Mouse (Mus musculus): ENCODE measurements around the gene Ppid. TPM values are rescaled to one million over a fixed set of nuclear protein-coding genes. Genes with fewer than 3 reads are reported as not detected.
"Not testable (repeated sequence)": the region's sequence is repeated elsewhere in the genome, so short reads cannot be mapped to it uniquely, and the experiment has no call there.

The Ppid gene
- polyA plus RNA-seq, 1 experiment from 2014 or later, result 168 TPM

DNA sequence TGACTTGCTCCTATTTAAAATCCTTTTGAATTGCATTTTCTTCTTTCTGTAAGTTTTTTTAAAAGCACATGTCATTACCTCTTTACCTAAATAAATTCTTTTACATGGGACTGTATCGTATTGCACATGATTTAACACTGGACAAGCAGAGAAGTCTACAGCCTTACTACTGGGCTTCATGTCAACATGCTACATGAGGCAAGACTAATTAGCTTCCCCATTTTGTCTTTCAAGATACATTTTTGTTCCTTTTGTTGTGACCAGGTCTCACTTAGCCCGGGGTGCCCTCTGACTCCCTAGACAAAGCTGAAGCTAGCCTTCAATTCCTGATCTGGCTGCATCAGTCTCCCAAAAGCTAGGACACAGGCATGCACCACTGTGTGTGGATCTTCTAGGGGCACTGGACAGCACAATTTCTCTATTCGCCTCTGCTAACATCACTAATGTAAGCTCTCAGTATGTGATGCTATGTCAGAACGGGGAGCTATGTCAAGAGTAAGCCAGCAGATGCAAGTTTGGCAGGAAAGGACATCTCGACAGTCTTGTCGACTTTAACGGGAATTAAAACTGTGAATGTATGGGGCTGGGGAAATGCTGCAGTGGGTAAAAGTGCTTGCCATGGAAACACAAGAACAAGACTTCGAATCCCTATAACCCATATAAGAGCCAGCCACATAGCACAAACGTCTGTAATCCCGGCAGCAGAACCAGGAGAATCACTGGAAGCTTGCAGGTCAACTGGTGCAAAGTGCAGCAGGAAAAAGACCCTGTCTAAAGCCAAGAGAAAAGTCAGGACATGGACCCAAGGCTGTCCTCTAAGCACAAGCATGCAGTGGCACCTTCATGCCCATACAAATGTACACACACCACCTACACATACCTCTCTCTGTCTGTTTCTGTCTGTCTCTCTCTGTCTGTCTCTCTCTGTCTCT lies 29.1 kb upstream of the Ppid start:
- peaks cover 27% of the 10 kb centered on the region for H3K4me1 ChIP-seq
- no peaks in the 10 kb centered on the region for H3K36me3 ChIP-seq (ENCODE audit: poor library complexity, severe bottlenecking)
- H3K9ac ChIP-seq, result no peak overlapping the region
- H3K27me3 ChIP-seq, result no peaks in the 10 kb centered on the region
- H3K4me2 ChIP-seq, result no peak overlapping the region
- no peak for ATAC-seq
- 78% methylated on average over 10 of the region's 10 CpGs for WGBS
- no peak overlapping the region for H3K27ac ChIP-seq
- no peaks in the 10 kb centered on the region for H3K9me3 ChIP-seq (replicated peaks)
- H3K4me3 ChIP-seq, result no peak overlapping the region

DNA sequence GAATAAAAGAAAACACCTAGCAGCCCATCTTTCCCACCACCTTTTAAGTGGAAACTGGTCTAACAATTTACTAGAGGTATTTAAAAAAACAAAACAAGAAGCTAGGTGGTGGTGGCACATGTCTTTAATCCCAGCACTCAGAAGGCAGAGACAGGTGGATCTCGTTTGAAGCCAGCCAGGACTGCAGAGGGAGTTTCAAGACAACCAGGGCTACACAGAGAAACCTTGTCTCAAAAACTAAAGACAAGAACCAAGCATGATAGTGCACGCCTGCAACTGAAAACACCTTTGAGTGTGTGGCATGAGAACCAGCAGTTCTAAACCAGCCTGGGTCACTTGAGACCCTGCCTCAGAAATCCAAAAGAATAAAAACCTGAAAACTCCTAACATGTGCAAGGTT lies 27.6 kb upstream of the Ppid start:
- no peaks in the 10 kb centered on the region for H3K36me3 ChIP-seq (ENCODE audit: poor library complexity, severe bottlenecking)
- WGBS, result 73% methylated on average over 2 of the region's 2 CpGs
- no peak overlapping the region for H3K27ac ChIP-seq
- no peak for ATAC-seq
- H3K9me3 ChIP-seq (replicated peaks), result no peaks in the 10 kb centered on the region
- no peaks in the 10 kb centered on the region for H3K27me3 ChIP-seq
- H3K4me3 ChIP-seq, result no peak overlapping the region
- no peak overlapping the region for H3K4me2 ChIP-seq
- peaks cover 30% of the 10 kb centered on the region for H3K4me1 ChIP-seq
- no peak overlapping the region for H3K9ac ChIP-seq

DNA sequence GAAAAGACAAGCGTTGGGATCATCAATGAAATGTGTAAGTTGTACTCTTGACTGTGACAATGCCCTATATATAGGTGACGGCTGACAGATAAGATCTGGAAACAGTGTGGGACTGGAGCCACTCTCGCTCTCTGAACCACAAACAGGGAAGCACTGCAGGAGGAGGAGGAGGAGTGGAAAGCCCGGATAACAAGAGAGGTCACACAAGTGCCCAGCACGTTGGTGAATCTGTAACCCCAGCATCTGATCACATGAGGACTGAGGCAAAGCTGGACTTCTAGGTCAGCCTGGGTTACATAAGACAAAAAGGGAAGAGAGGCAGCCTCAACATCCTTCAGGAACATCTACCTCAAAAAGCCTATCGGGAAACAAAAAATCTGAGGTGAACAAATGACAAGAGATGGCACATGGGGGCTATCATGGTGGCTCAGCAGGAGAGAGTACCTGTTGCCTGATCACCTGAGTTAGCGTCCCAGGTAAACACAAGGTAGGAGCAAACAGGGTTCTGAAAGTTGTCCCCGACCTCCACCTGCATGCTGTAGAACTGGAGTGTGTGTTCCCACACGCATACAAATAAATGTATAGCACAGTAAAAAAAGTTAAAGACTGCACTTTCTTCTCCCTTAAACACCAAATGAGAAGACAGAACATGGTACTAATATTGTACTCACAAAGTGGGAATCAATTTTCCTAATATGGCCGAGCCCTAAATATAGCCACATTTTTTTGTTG lies 26.1 kb upstream of the Ppid start:
- 86% methylated on average over 10 of the region's 10 CpGs for WGBS
- no peak for ATAC-seq
- no peaks in the 10 kb centered on the region for H3K36me3 ChIP-seq (ENCODE audit: poor library complexity, severe bottlenecking)
- no peak overlapping the region for H3K9ac ChIP-seq
- no peaks in the 10 kb centered on the region for H3K27me3 ChIP-seq
- H3K27ac ChIP-seq, result no peak overlapping the region
- peaks cover 28% of the 10 kb centered on the region for H3K4me1 ChIP-seq
- no peak overlapping the region for H3K4me3 ChIP-seq
- no peaks in the 10 kb centered on the region for H3K9me3 ChIP-seq (replicated peaks)
- no peak overlapping the region for H3K4me2 ChIP-seq

DNA sequence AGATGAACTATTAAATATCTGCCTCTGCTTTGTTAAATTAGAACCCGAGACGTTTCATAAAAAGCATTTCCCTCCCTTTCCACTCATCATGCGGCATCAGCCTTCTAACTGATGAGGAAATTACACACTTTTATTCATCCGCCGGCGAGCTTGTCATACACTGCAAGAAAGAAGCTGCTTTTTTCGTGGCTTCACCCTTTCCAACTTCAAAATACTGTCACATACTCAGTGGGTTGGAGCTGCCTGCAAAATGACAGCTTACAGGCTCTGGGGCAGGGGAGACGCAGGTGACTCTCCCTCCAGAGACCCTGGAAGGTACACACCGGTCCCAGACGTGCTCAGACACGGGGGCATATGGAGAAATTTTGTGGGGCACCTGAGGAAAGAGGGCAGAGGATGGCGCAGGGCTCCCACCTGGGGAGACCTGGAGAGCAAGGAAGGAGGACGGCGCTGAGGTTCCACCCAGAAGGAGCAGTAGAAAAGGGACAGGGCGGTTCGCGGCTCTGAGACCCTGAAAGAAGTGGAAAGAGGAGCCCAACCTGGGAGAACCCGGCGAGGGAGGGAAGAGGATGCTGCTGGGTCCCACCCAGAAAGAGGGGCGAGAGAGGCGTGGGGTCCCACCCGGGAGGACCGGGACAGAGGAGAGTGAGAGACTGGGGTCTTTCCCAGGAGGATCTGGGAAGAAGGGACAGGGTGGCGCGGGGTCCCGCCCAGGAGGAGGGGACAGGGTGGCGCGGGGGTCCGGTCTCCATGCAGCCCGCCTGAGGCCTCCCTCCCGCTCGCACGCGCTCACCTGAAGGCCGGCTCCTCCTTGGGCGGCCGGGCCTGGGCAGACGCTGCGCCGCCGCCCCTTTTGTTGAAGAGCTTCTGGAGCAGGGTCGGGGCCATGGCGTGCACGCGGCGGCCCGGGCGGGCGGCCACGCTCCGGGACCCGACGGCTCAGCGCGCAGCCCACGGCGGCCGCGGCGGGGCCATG lies 24.1 kb upstream of the Ppid start:
- Histone ChIP-seq H3K36me3 (ENCODE audit: poor library complexity, severe bottlenecking) (no peaks in the 10 kb centered on the region), H3K27me3 (no peaks in the 10 kb centered on the region), H3K4me2 (peak overlapping the region; percentile 93), H3K9ac (peak overlapping the region; percentile 91), H3K9me3 (replicated peaks) (no peaks in the 10 kb centered on the region), H3K4me3 (peak overlapping the region; percentile 84), H3K4me1 (peaks cover 26% of the 10 kb centered on the region), H3K27ac (peak overlapping the region; percentile 69)
- WGBS, result 2% methylated on average over 60 of the region's 60 CpGs
- no peak; the same call in 1 of the 2 replicates for ATAC-seq

DNA sequence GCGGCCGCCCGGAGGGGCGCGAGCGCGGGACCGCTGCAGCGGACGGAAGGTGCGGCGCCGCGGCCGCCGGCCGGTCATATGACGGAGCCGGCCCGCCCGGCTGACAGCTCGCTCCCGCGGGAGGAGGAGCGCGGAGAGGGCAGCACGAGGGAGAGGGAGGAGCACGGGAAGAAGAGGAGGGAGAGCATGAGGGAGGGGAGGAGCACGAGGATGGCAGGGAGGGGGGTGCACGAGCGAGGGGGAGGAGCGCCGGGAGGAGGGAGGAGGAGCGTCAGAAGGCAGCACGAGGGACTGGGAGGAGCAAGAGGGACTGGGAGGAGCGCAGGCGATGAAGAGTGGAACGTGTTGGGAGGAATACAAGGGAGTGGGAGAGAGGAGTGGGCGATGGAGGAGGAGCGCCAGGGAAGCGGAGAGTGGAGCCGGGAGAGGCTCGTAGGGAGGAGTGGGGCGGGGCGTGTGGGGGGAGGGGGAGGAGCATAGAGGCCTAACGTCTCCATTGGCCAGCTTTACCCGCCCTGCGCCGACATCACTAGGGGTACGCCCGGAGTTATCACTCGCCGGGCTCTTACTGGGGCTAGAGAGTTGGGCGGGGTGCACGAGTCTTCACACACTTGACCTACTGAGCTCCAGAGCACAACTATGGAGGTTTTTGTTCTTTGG lies 23.3 kb upstream of the Ppid start, which contains the start of gene Fnip2:
TSS of gene Fnip2 (minus strand) at position 94 of the 660 bp plus-strand sequence.
- peak; percentile 97 for ATAC-seq
- Histone ChIP-seq H3K9ac (peak within 1 kb of the TSS; percentile 91), H3K4me3 (peak within 1 kb of the TSS; percentile 84), H3K27me3 (no peaks in the 10 kb centered on the region), H3K4me2 (peak within 1 kb of the TSS; percentile 93), H3K27ac (peak within 1 kb of the TSS; percentile 69), H3K36me3 (ENCODE audit: poor library complexity, severe bottlenecking) (no peaks in the 10 kb centered on the region), H3K9me3 (replicated peaks) (no peaks in the 10 kb centered on the region), H3K4me1 (peaks cover 21% of the 10 kb centered on the region)
- under 1% methylated on average over 51 of the region's 55 CpGs for WGBS

DNA sequence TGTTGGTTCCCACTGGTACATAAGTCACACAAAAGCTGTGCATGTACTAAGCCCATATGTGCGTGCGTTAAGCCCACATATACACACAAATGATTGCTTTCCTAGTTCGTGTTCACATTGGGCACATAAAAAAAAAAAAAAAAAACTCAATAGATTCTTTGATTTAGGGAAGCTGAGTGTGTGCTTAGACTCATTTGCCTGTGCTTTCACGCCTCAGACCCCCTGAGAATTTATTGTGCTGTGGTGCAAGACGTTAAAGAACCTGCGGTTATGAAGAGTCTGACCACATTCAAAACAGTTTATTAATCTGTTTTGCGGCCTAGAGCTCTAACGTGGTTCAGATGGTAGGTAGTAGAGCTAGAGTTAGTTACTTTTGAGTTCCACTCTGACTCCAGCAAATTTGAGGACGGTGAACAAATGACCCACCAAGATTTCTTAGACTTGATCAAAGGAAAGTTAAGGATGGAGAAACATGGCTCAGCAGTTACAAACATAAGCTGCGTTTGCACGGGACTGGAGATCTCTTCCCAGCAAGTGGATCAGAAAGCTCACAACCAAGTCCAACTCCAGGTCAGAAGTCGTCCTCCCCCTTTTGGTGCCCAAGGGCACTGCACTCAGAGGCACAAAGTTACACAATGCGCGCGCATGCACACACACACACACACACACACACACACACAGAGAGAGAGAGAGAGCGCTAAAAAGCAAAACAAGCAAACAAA lies 22.4 kb upstream of the Ppid start:
- H3K4me1 ChIP-seq, result peaks cover 21% of the 10 kb centered on the region
- WGBS, result 80% methylated on average over 16 of the region's 16 CpGs
- peak overlapping the region; percentile 84 for H3K4me3 ChIP-seq
- ATAC-seq, result no peak
- peak overlapping the region; percentile 93 for H3K4me2 ChIP-seq
- no peaks in the 10 kb centered on the region for H3K36me3 ChIP-seq (ENCODE audit: poor library complexity, severe bottlenecking)
- H3K9ac ChIP-seq, result no peak overlapping the region
- no peaks in the 10 kb centered on the region for H3K27me3 ChIP-seq
- H3K9me3 ChIP-seq (replicated peaks), result no peaks in the 10 kb centered on the region
- no peak overlapping the region; the same call in 1 of the 2 replicates for H3K27ac ChIP-seq

DNA sequence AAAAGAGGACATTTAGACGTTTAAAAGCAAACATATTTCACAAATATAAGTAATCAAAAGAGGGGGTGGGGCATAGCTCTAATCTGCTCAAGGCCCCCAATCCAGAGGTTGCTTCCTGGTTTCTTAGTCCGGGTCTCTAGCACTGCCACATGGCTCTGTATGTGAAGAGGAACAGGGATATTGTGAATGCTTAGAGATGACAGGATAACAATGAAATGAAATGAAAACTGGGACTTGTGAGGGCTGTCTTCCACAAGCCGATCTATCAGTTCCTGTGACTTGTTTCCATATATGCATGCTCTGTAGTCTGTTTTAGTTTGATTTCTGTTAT lies 21.8 kb upstream of the Ppid start:
- H3K4me1 ChIP-seq, result peaks cover 21% of the 10 kb centered on the region
- 89% methylated on average over 3 of the region's 3 CpGs for WGBS
- no peak overlapping the region for H3K4me3 ChIP-seq
- no peak for ATAC-seq
- no peaks in the 10 kb centered on the region for H3K27me3 ChIP-seq
- no peak overlapping the region for H3K9ac ChIP-seq
- no peak overlapping the region for H3K4me2 ChIP-seq
- no peaks in the 10 kb centered on the region for H3K9me3 ChIP-seq (replicated peaks)
- no peaks in the 10 kb centered on the region for H3K36me3 ChIP-seq (ENCODE audit: poor library complexity, severe bottlenecking)
- H3K27ac ChIP-seq, result no peak overlapping the region

DNA sequence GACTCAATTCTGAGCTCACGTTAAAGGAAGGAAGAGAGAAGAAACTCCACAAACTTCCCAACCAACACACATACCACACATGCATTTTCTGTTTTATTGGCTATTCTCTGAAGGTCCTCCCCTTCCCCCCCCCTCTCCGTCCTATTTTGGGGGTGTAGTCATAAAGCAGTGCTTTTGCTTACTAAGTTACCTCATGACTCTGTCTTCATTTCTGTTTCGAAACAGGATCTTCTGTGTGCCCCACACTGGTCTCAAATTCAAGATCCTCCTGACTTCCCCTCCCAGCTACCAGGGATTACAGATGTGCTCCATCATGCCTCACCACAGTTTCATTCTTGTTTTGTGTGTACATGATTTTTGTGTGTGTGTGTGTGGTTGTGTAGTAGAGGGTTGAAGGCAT lies 18.7 kb upstream of the Ppid start:
- Histone ChIP-seq H3K27me3 (no peaks in the 10 kb centered on the region), H3K36me3 (ENCODE audit: poor library complexity, severe bottlenecking) (no peaks in the 10 kb centered on the region), H3K4me3 (no peak overlapping the region), H3K9me3 (replicated peaks) (no peaks in the 10 kb centered on the region), H3K4me1 (peaks cover 22% of the 10 kb centered on the region), H3K4me2 (no peak overlapping the region), H3K27ac (no peak overlapping the region), H3K9ac (no peak overlapping the region)
- 78% methylated on average over 3 of the region's 3 CpGs for WGBS
- ATAC-seq, result no peak

DNA sequence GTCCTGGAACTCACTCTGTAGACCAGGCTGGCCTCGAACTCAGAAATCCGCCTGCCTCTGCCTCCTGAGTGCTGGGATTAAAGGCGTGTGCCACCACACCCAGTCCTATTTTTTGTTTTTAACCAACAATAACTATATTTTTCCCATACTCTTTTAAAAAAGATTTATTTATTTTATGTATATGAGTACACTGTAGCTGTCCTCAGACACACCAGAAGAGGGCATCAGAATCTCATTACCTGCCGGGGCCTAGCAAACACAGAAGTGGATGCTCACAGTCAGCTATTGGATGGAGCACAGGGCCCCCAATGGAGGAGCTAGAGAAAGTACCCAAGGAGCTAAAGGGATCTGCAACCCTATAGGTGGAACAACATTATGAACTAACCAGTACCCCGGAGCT lies 17.8 kb upstream of the Ppid start:
- not testable (repeated sequence) for H3K36me3 ChIP-seq (ENCODE audit: poor library complexity, severe bottlenecking); H3K27ac ChIP-seq; H3K9ac ChIP-seq; H3K4me3 ChIP-seq; ATAC-seq; H3K27me3 ChIP-seq; H3K9me3 ChIP-seq (replicated peaks); H3K4me2 ChIP-seq
- 92% methylated on average over 5 of the region's 5 CpGs for WGBS
- H3K4me1 ChIP-seq, result peaks cover 21% of the 10 kb centered on the region

DNA sequence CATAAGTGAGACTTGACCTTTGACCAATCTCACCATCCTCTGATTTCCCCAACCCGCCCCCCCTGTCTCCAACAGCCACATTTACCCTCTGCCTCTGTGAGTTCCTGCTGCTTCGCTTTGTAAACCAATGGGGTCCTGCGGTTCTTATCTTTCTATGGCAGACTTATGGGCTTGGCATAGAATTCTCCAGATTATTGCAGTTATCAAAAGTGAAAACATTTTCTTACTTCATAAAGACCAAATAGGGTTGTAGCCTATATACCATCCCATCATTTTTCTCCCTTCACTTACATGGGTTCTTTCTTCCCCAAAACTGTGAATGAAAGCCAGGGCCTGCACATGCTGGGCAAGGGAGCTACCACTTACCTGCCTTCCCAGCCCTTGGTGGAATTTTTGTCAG lies 16.8 kb upstream of the Ppid start:
- Histone ChIP-seq H3K36me3 (ENCODE audit: poor library complexity, severe bottlenecking) (no peaks in the 10 kb centered on the region), H3K9me3 (replicated peaks) (no peaks in the 10 kb centered on the region), H3K4me2 (no peak overlapping the region), H3K27me3 (no peaks in the 10 kb centered on the region), H3K9ac (no peak overlapping the region), H3K4me3 (no peak overlapping the region), H3K27ac (no peak overlapping the region), H3K4me1 (peaks cover 16% of the 10 kb centered on the region)
- no peak for ATAC-seq
- WGBS, result 89% methylated on average over 3 of the region's 3 CpGs
